Mouse (Mus musculus) hindbrain, embryonic 10.5 days (tissue): ENCODE results near the gene Cldn34b2. TPM values are rescaled to one million over a fixed set of nuclear protein-coding genes. Genes with fewer than 3 reads are reported as not detected.
"Not testable (repeated sequence)": the region's sequence is repeated elsewhere in the genome, so short reads cannot be mapped to it uniquely, and the experiment has no call there.

Experiments
- DNase-seq: peaks from one replicate; pipeline ENCODE4 v3.0.0-alpha.2; 2017; ENCODE audit warnings: low spot score
- H3K27ac ChIP-seq: fragments of 300-500 bp; sonication (generic); 2 replicates; pipeline ENCODE4 v1.5.1; 2016; ENCODE audit warnings: mild to moderate bottlenecking, moderate library complexity
- H3K27me3 ChIP-seq: fragments of 300-500 bp; sonication (generic); 2 replicates; pipeline ENCODE4 v1.6.1; 2016; ENCODE audit warnings: mild to moderate bottlenecking; ENCODE audit not compliant: poor library complexity, insufficient read depth, severe bottlenecking
- H3K36me3 ChIP-seq: fragments of 300-500 bp; sonication (generic); 2 replicates; pipeline ENCODE4 v1.6.1; 2016; ENCODE audit warnings: mild to moderate bottlenecking, moderate library complexity
- H3K4me1 ChIP-seq: fragments of 300-500 bp; sonication (generic); replicated peaks from 2 replicates; pipeline ENCODE4 v1.6.1; 2016; ENCODE audit warnings: mild to moderate bottlenecking
- H3K4me3 ChIP-seq: fragments of 300-500 bp; sonication (generic); 2 replicates; pipeline ENCODE4 v1.5.1; 2016; ENCODE audit warnings: mild to moderate bottlenecking, moderate library complexity
- H3K9me3 ChIP-seq: fragments of 300-500 bp; sonication (generic); 2 replicates; pipeline ENCODE4 v1.6.1; 2016; ENCODE audit warnings: mild to moderate bottlenecking, moderate library complexity
- WGBS: fragments of 180-500 bp; shearing (Covaris S2); methylation state at CpG from one replicate; pipeline ENCODE4 v1.1.7; 2016; 5-methylcytosine and 5-hydroxymethylcytosine counted together
- polyA plus RNA-seq: library from polyadenylated mRNA; unstranded; fragments of >200 nt; fragmentation: Nextera tagmentation; extraction: Ambion mirVana; gene quantifications from 2 replicates; pipeline ENCODE4 v1.2.1, GENCODE M21; 2016

The Cldn34b2 gene
- polyA plus RNA-seq, 1 experiment from 2014 or later: not detected

DNA sequence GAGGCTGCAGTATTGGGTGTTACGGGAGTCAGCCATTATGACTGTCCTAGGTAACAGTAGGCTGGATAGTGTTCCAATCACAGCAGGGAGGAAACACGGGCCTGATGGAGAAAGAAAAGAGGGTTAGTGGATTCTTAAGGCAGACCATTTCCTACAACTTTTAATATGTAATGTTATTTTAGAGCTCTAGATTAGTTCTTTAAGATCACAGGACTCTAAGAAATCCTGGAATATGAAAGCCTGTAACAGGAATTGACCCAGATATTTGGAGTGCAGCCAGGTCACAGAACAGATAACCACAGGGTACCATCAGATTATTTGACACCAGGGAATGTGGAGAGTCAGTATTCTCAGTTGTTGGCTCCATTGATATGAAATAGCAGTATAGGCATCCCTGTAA is 38.5 kb downstream of the Cldn34b2 start, which contains the start of gene Magea1:
Gene Magea1 (minus strand): TSS at position 101 of the 400 bp plus-strand sequence.
- WGBS: 86% methylated on average over 1 of the region's 2 CpGs
- not testable (repeated sequence) for DNase-seq, H3K9me3 ChIP-seq

More for the DNA sequence above, 38.5 kb downstream of the Cldn34b2 start, which contains the start of gene Magea1:
- not testable (repeated sequence) for H3K4me3 ChIP-seq, H3K27me3 ChIP-seq, H3K4me1 ChIP-seq, H3K27ac ChIP-seq, H3K36me3 ChIP-seq

Other genes with a start within 250 kb of the Cldn34b2 start
- gene Cldn34b1, start 238.1 kb downstream of the Cldn34b2 start, polyA plus RNA-seq: not detected in 2 replicates
- gene Magea6, start 192.4 kb downstream of the Cldn34b2 start, polyA plus RNA-seq: not detected in 2 replicates
- gene Magea3, start 178.9 kb downstream of the Cldn34b2 start, polyA plus RNA-seq: not detected in 2 replicates
- gene Magea8, start 132.6 kb downstream of the Cldn34b2 start, polyA plus RNA-seq: not detected in 2 replicates
- gene Magea5, start 65.3 kb downstream of the Cldn34b2 start, polyA plus RNA-seq: not detected in 2 replicates
- gene Magea1, start 38.6 kb downstream of the Cldn34b2 start, polyA plus RNA-seq: not detected in 2 replicates
- not detected in 2 replicates for gene Magea2, start 34.7 kb downstream of the Cldn34b2 start, polyA plus RNA-seq
- gene Sat1, start 88.0 kb upstream of the Cldn34b2 start, polyA plus RNA-seq: 88.0 and 89.5 TPM in 2 replicates
- 19.4 and 23.7 TPM in 2 replicates for gene Acot9, start 134.0 kb upstream of the Cldn34b2 start, polyA plus RNA-seq
- gene Prdx4, start 212.3 kb upstream of the Cldn34b2 start, polyA plus RNA-seq: 257 and 289 TPM in 2 replicates